Mouse (Mus musculus) liver, embryonic 15.5 days (tissue): ENCODE results near the gene Zfp598. TPM values are rescaled to one million over a fixed set of nuclear protein-coding genes. Genes with fewer than 3 reads are reported as not detected.
A peak's percentile ranks its signal among the peaks of the same experiment; 100 is the strongest.
"Not testable (repeated sequence)": the region's sequence is repeated elsewhere in the genome, so short reads cannot be mapped to it uniquely, and the experiment has no call there.

Experiments used
- ATAC-seq: fragments of 200-750 bp; cut with Nextera tagmentation; 2 replicates; pipeline ENCODE4 v1.8.0; 2017; ENCODE audit warnings: moderate number of reproducible peaks, mild to moderate bottlenecking, moderate library complexity; ENCODE audit not compliant: insufficient read depth
- H3K27ac ChIP-seq: fragments of 300-500 bp; sonication (generic); replicated peaks from 2 replicates; pipeline ENCODE4 v1.5.1; 2015; ENCODE audit warnings: mild to moderate bottlenecking, inconsistent platforms
- H3K27me3 ChIP-seq: fragments of 300-500 bp; sonication (generic); 2 replicates; pipeline ENCODE4 v1.6.1; 2015; ENCODE audit warnings: mild to moderate bottlenecking, inconsistent platforms
- H3K36me3 ChIP-seq: fragments of 300-500 bp; sonication (generic); replicated peaks from 2 replicates; pipeline ENCODE4 v1.6.1; 2015; ENCODE audit warnings: moderate library complexity, mild to moderate bottlenecking, inconsistent platforms
- H3K4me1 ChIP-seq: fragments of 300-500 bp; sonication (generic); replicated peaks from 2 replicates; pipeline ENCODE4 v1.6.1; 2015; ENCODE audit warnings: inconsistent platforms
- H3K4me2 ChIP-seq: fragments of 300-500 bp; sonication (generic); 2 replicates; pipeline ENCODE4 v1.6.1; 2015; ENCODE audit warnings: moderate library complexity, mild to moderate bottlenecking, inconsistent platforms
- H3K4me3 ChIP-seq: fragments of 300-500 bp; sonication (generic); replicated peaks from 2 replicates; pipeline ENCODE4 v1.5.1; 2015; ENCODE audit warnings: mild to moderate bottlenecking, inconsistent platforms
- H3K9ac ChIP-seq: fragments of 300-500 bp; sonication (generic); 2 replicates; pipeline ENCODE4 v1.6.1; 2015; ENCODE audit warnings: moderate library complexity, mild to moderate bottlenecking, inconsistent platforms
- H3K9me3 ChIP-seq: fragments of 300-500 bp; sonication (generic); replicated peaks from 2 replicates; pipeline ENCODE4 v1.6.1; 2016; ENCODE audit warnings: inconsistent platforms
- WGBS: fragments of 180-500 bp; shearing (Covaris S2); methylation state at CpG from one replicate; pipeline ENCODE4 v1.1.7; 2015; ENCODE audit warnings: mixed read lengths; ENCODE audit not compliant: insufficient replicate concordance; 5-methylcytosine and 5-hydroxymethylcytosine counted together
- polyA plus RNA-seq: library from polyadenylated mRNA; unstranded; fragments of >200 nt; fragmentation: Nextera tagmentation; extraction: Ambion mirVana; gene quantifications from 2 replicates; pipeline ENCODE4 v1.2.1, GENCODE M21; 2015

Zfp598 gene
- polyA plus RNA-seq, 1 experiment from 2014 or later: 9.9 TPM

GRCm38 (mm10) chr17:24706982-24707800, 37.7 kb downstream of the Zfp598 start, which contains the start of gene Tbl3:
Gene Tbl3 (minus strand): TSS chr17:24707660.
- Histone ChIP-seq H3K4me3 (peak within 1 kb of the TSS; percentile 78), H3K36me3 (peaks cover 19% of the 10 kb centered on the region), H3K27me3 (no peaks in the 10 kb centered on the region), H3K9ac (peak within 1 kb of the TSS; percentile 70), H3K4me2 (peak within 1 kb of the TSS; percentile 83), H3K9me3 (no peaks in the 10 kb centered on the region), H3K27ac (peak within 1 kb of the TSS; percentile 89), H3K4me1 (peaks cover 34% of the 10 kb centered on the region)
- WGBS: 2% methylated on average over 32 of the region's 32 CpGs
- peak; percentile 80 for ATAC-seq

GRCm38 (mm10) chr17:24707801-24708425, 38.4 kb downstream of the Zfp598 start:
- Histone ChIP-seq H3K4me2 (peak overlapping the region; percentile 83), H3K27ac (peak overlapping the region; percentile 89), H3K9me3 (no peaks in the 10 kb centered on the region), H3K27me3 (no peaks in the 10 kb centered on the region), H3K36me3 (peaks cover 16% of the 10 kb centered on the region), H3K4me3 (peak overlapping the region; percentile 78), H3K4me1 (peaks cover 34% of the 10 kb centered on the region), H3K9ac (peak overlapping the region; percentile 70)
- peak; percentile 63 for ATAC-seq
- WGBS: 2% methylated on average over 24 of the region's 24 CpGs

- peaks cover 16% of the 10 kb centered on the region for H3K36me3 ChIP-seq
- no peak overlapping the region for H3K9ac ChIP-seq
- peak overlapping the region; percentile 83 for H3K4me2 ChIP-seq
- H3K4me1 ChIP-seq: peaks cover 34% of the 10 kb centered on the region
- no peak for ATAC-seq
- H3K9me3 ChIP-seq: no peaks in the 10 kb centered on the region
- H3K27ac ChIP-seq: no peak overlapping the region
- no peaks in the 10 kb centered on the region for H3K27me3 ChIP-seq
- H3K4me3 ChIP-seq: peak overlapping the region; percentile 78
- 8% methylated on average over 2 of the region's 2 CpGs for WGBS
These were observed 39.2 kb downstream of the Zfp598 start for GRCm38 (mm10) chr17:24708646-24709045.

DNA sequence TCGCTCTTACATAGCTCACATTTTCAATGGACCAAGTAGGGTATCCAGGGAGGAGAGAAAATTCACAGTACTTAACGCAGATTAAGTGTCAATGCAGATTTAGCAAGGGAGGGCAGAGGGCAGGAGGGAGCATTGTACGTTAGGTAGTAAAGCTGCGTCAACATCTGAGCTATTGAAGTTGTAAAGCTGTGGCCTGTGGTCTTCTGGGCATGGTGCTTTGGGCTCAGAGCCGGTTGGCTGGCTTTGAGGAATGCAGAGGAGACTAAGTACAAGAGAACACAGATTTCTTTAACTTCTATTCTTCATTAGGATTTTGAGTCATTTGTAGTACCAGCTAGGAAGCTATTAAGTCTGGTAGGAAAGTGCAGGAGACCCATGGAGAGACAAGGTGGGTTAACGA, 46.1 kb downstream of the Zfp598 start:
- H3K4me3 ChIP-seq: no peak overlapping the region
- WGBS: 83% methylated on average over 6 of the region's 6 CpGs
- no peak overlapping the region for H3K9ac ChIP-seq
- ATAC-seq: no peak
- H3K27ac ChIP-seq: no peak overlapping the region
- no peak overlapping the region for H3K4me2 ChIP-seq
- H3K9me3 ChIP-seq: no peaks in the 10 kb centered on the region
- H3K36me3 ChIP-seq: peaks cover 17% of the 10 kb centered on the region
- peaks cover 19% of the 10 kb centered on the region for H3K4me1 ChIP-seq
- no peaks in the 10 kb centered on the region for H3K27me3 ChIP-seq

DNA sequence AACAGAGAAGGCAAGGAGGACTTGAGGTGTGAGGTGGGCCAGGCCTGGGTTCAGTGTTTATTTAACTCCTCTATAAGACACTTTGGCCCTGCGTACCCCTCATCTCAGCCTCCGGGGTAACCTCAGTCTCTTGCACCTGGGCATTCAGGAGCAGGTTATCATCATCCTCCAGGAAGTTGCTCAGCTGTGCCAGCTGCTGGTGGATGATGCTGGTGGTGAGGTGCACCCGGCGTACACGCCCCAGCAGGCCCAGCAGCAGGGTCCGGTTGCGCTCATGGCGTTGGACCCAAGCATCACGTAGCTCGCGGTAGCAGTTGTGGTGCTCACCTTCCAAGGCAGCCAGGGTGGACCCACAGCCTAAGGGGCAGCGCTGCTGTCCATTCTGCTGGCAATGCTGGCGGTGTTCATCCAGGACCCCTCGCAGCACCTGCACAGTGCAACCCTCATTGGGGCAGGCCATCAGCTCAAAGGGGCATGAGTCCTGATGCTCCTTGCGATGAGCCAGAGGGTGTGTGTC, 46.7 kb downstream of the Zfp598 start:
- peaks cover 18% of the 10 kb centered on the region for H3K36me3 ChIP-seq
- no peak overlapping the region for H3K4me2 ChIP-seq
- H3K27me3 ChIP-seq: no peaks in the 10 kb centered on the region
- peaks cover 21% of the 10 kb centered on the region for H3K4me1 ChIP-seq
- H3K9ac ChIP-seq: no peak overlapping the region
- no peak overlapping the region for H3K27ac ChIP-seq
- 87% methylated on average over 15 of the region's 15 CpGs for WGBS
- H3K4me3 ChIP-seq: no peak overlapping the region
- no peaks in the 10 kb centered on the region for H3K9me3 ChIP-seq
- ATAC-seq: no peak

DNA sequence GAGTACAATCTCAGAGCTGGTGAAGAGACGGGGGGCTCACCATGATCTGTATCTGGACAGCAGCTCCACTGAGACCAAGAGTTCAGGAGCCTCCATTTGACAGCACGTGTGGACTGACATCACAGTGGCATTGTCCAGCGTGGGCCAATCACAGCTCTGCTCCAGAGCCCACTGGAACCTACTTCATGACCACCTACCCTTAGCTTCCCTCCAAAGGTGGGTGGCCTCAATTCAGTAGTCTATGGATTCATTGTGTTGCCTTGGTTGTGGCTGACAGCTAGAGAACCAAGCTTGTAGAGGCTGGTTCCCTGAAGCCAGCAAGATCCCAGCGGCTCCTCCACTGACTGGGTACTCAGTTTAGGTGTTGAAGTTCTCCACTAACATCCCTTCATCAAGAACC, 48.5 kb downstream of the Zfp598 start, which contains the start of the genes Rnf151 and Rps2:
Gene Rnf151, minus strand, starts transcription at position 121 of the 400 bp plus-strand sequence.
Gene Rps2, plus strand, starts transcription at position 174 of the 400 bp plus-strand sequence.
- H3K9ac ChIP-seq: peak within 1 kb of the TSS; percentile 84
- peak within 1 kb of the TSS; percentile 92 for H3K4me3 ChIP-seq
- H3K27ac ChIP-seq: 0 out of 2 replicates have a peak within 1 kb of the TSS, but pooled peaks have one; percentile 25
- H3K36me3 ChIP-seq: peaks cover 33% of the 10 kb centered on the region
- no peaks in the 10 kb centered on the region for H3K9me3 ChIP-seq
- H3K4me1 ChIP-seq: peaks cover 38% of the 10 kb centered on the region
- H3K27me3 ChIP-seq: no peaks in the 10 kb centered on the region
- H3K4me2 ChIP-seq: peak within 1 kb of the TSS; percentile 89
- 64% methylated on average over 4 of the region's 4 CpGs for WGBS
- no peak for ATAC-seq

DNA sequence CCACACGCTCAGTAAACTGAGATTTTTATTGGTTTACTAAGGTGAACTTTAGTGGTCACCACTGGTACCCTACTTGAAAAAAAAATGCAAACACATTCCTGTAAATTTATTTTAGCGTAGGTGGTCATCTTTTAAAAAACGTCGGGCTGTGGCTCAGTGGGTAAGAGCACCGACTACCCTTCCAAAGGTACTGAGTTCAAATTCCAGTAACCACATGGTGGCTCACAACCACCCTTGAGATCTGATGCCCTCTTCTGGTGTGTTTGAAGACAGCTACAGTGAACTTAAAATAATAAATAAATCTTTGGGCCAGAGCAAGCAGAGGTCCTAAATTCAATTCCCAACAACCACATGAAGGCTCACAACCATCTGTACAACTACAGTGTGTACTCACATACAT, 49.5 kb downstream of the Zfp598 start:
- peak overlapping the region; percentile 92 for H3K4me3 ChIP-seq
- peak overlapping the region; percentile 25; the same call in 1 of the 2 replicates for H3K27ac ChIP-seq
- peak overlapping the region; percentile 84 for H3K9ac ChIP-seq
- WGBS: 34% methylated on average over 5 of the region's 5 CpGs
- H3K27me3 ChIP-seq, ATAC-seq, H3K9me3 ChIP-seq: not testable (repeated sequence)
- H3K4me1 ChIP-seq: peaks cover 47% of the 10 kb centered on the region
- H3K36me3 ChIP-seq: peaks cover 33% of the 10 kb centered on the region
- H3K4me2 ChIP-seq: peak overlapping the region; percentile 89

DNA sequence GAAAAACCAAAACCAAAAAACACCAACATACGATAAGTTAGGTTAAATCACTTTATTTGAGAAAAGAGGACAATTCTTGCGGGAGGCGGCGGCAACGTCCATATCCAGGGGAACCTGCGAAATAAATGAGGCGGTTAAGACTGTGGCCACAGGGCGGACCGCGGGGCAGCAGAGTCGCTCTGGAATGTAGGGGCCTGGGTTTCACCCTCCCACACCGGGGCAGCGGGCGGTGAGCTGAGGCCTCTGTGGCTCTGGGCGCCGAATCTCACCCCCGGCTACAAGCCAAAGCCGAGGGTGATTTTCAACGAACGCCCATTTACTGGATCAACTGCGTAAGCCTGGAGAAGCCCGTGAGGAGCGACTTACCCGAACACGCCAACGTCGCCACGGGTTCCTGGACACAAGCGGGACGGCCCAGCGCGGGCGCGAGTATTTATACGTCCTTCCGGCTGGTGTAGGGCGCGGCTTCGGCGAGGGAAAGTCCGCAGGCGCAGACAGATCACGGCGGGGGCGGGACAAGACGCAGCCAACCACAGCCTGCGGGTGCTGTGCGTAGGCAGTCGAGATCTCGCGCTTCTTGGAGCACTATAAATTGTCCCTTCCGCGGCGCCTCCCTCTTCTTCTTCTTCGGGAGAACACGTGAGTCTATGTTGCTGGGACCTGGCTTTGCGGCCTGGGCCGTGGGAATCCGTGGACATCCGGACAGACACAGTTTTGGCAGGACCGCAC, 50.2 kb downstream of the Zfp598 start:
- peak overlapping the region; percentile 89 for H3K4me2 ChIP-seq
- H3K4me3 ChIP-seq: peak overlapping the region; percentile 92
- H3K27me3 ChIP-seq: no peaks in the 10 kb centered on the region
- H3K9me3 ChIP-seq: no peaks in the 10 kb centered on the region
- peak; percentile 93 for ATAC-seq
- peaks cover 33% of the 10 kb centered on the region for H3K36me3 ChIP-seq
- H3K27ac ChIP-seq: peak overlapping the region; percentile 83
- H3K4me1 ChIP-seq: peaks cover 50% of the 10 kb centered on the region
- peak overlapping the region; percentile 84 for H3K9ac ChIP-seq
- WGBS: under 1% methylated on average over 61 of the region's 61 CpGs

- peaks cover 52% of the 10 kb centered on the region for H3K4me1 ChIP-seq
- not testable (repeated sequence) for H3K9me3 ChIP-seq, H3K27me3 ChIP-seq, ATAC-seq
- peak overlapping the region; percentile 76 for H3K9ac ChIP-seq
- H3K27ac ChIP-seq: peak overlapping the region; percentile 54
- peak overlapping the region; percentile 92 for H3K4me3 ChIP-seq
- peaks cover 33% of the 10 kb centered on the region for H3K36me3 ChIP-seq
- 0% methylated on average over 11 of the region's 11 CpGs for WGBS
- peak overlapping the region; percentile 89 for H3K4me2 ChIP-seq
These were observed 51.1 kb downstream of the Zfp598 start for GRCm38 (mm10) chr17:24720616-24721015.

DNA sequence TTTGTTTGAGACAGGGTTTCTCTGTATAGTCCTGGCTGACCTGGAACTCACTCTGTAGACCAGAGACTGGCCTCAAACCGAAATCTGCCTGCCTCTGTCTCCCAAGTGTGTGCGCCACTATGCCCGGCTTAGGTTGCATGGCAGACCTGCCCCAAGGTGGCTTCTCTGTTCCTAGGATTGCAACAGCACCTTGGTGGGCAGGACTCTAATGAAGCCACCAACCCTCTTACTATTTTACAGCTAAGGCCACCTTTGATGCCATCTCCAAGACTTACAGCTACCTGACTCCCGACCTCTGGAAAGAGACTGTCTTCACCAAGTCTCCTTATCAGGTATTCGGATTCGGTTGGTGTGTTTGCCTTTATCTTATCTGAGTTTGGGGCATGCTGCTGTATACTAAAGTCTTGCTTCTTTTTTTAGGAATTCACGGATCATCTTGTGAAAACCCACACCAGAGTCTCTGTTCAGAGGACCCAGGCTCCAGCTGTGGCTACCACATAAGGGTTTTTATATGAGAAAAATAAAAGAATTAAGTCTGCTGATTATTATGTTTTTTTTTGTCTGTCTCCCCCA, 52.0 kb downstream of the Zfp598 start:
- not testable (repeated sequence) for H3K9me3 ChIP-seq, H3K27me3 ChIP-seq, ATAC-seq
- WGBS: 18% methylated on average over 7 of the region's 7 CpGs
- H3K27ac ChIP-seq: peak overlapping the region; percentile 88
- peaks cover 28% of the 10 kb centered on the region for H3K36me3 ChIP-seq
- peak overlapping the region; percentile 63 for H3K9ac ChIP-seq
- peak overlapping the region; percentile 92 for H3K4me3 ChIP-seq
- H3K4me2 ChIP-seq: peak overlapping the region; percentile 89
- peaks cover 57% of the 10 kb centered on the region for H3K4me1 ChIP-seq
